Mouse (Mus musculus): ENCODE data around the gene Gm9. TPM values are rescaled to one million over a fixed set of nuclear protein-coding genes. Genes with fewer than 3 reads are reported as not detected.

Gm9 gene
- not detected in 2 replicates for polyA plus RNA-seq (2021; fragmentation: Nextera tagmentation)
- long read RNA-seq, experiment 1: 0 reads
- long read RNA-seq, experiment 2: 0 reads

DNA sequence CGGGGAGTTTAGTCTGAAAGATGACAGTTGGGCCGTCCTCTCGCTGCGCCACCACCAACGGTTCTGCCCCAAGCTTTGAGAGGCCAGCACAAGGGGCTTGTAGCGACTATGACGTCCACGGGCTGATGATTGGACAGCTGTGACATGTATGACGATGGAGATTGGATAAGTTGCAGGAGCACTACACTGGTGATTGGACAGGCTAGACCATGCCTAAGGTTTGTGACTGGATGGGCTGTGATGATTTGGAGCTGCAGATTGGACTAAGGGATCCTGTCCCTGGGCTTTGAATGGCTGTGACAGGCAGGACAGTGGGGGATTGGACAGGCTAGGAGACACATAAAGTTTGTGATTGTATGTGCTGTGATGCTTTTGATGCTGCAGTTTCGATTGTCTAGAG lies at the start of gene Gm9:
Gene Gm9, minus strand, starts transcription at position 101 of the 400 bp plus-strand sequence.

DNA sequence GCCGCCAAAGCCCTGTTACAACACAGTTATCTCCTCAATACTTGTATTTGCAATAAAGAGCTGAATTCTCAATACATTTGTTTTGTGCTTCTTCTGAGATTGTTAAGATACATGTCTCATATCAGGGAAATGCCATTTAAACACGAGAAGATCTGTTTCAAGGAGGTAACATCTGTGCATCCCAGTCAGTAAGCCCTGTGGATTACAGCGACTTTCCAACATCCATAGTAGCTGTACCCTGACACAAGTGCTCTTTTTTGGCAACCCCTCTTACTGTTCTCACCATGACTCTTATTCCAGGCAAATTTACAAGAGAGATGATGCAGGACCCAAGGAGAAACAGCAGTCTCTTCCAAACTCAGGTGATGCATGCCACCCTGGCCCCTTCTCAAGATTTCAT lies 38.8 kb upstream of the Gm9 start, which contains the start of gene Rhox3a:
Gene Rhox3a, plus strand, starts transcription at position 301 of the 400 bp plus-strand sequence.

DNA sequence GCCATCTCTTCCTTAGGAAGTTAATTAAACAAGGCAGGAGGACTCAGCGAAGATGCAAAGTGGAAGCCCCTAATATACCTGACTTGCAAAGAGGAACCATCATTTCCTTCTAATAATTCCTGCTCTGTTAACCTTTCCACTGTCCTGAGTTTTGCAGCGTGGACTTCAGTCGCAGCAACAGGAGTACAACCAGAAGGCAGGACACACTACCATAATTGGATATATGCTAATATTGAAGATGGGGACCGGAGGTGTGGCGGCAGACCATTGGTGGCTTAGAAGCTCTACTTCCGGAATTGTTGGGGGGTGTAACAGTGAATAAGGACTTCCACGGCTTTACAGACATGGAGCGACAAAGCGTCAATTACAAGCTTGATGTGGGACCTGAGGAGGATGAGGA lies 33.8 kb upstream of the Gm9 start, which contains the start of gene Rhox2a:
Gene Rhox2a, plus strand, starts transcription at position 301 of the 400 bp plus-strand sequence.

DNA sequence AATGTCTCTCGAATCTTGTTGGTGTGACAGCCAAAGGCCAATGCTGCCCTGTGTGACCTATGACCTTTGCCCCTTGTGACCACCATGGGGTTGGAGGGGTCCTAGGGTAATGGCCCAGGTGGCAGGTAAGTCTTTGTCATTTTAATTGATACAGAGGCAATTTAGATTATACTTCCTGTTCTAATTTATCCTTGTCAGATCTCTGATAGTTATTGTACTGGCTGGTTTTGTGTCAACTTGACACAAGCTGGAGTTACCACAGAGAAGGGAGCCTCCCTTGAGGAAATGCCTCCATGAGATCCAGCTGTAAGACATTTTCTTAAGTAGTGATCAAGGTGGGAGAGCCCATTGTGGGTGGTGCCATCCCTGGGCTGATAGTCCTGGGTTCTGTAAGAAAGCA lies 11.3 kb upstream of the Gm9 start, which contains the start of gene Rhox1:
Gene Rhox1, minus strand, starts transcription at position 101 of the 400 bp plus-strand sequence.

DNA sequence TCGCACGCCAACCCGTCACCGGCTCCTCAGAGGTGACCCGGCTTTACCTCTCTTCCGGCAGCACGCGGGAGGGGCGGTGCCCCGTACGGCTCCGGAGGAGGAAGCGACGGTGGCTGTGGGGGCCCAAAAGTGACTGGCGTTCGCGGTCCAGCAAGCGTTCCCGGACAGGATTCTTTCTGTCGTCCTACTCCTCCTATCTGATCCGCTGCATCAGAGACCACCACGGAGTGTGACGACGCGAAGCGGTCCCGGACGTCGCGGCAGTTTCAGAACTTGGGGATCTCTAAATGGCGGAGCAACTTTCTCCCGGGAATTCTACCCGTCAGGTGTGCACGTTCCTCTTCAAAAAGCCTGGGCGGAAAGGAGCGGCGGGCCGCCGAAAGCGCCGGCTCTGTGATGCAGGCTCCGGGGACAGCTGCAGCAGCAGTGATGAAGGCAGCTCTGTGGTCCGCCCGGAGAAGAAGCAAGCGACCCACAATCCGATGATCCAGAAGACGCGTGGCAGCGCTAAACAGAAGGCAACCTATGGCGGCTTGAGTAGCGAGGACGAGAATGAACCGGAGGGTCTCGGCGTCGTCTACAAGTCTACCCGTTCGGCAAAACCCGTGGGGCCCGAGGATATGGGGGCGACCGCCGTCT lies 19.6 kb downstream of the Gm9 start, which contains the start of the genes Ndufa1 and Rnf113a1:
Gene Ndufa1, minus strand, starts transcription at position 59 of the 639 bp plus-strand sequence.
Gene Rnf113a1, plus strand, starts transcription at position 141 of the 639 bp plus-strand sequence.

DNA sequence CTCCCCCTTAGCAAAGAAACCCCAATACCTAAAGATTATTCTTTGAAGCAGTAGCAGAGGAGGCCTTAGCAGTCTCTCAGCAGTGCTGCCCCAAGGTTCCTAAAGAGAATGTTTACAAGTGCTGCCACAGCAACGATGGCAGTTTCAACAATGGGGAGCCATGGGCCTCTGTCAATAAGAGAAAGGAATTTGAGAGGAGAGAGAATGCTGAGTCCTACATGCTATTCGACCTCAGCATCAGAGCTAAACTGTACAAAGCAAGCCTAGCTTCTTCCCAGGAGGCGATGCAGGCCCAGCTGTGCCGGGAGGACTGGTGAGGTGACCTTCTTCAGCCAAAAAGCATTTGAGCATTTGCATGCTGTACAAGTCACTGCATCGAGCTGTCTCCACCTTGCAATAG lies 42.1 kb downstream of the Gm9 start, which contains the start of gene Akap14:
Gene Akap14, minus strand, starts transcription at position 101 of the 400 bp plus-strand sequence.

Other genes with a start within 250 kb of the Gm9 start
- gene Sept6, start 219.2 kb downstream of the Gm9 start, polyA plus RNA-seq (2021; fragmentation: Nextera tagmentation): 46.3 and 57.1 TPM in 2 replicates
- gene Sowahd, start 162.2 kb downstream of the Gm9 start, polyA plus RNA-seq (2021; fragmentation: Nextera tagmentation): not detected in 2 replicates
- gene Rpl39, start 125.6 kb downstream of the Gm9 start, polyA plus RNA-seq (2021; fragmentation: Nextera tagmentation): 1,355 and 1,427 TPM in 2 replicates
- 9.1 and 9.4 TPM in 2 replicates for gene Upf3b, start 100.7 kb downstream of the Gm9 start, polyA plus RNA-seq (2021; fragmentation: Nextera tagmentation)
- gene Nkap, start 84.2 kb downstream of the Gm9 start, polyA plus RNA-seq (2021; fragmentation: Nextera tagmentation): 7.7 and 7.9 TPM in 2 replicates
- 0.08 TPM in 1 of 2 replicates, not detected in the other for gene Akap14, start 42.2 kb downstream of the Gm9 start, polyA plus RNA-seq (2021; fragmentation: Nextera tagmentation)
- 1,185 and 1,422 TPM in 2 replicates for gene Ndufa1, start 19.9 kb downstream of the Gm9 start, polyA plus RNA-seq (2021; fragmentation: Nextera tagmentation)
- 12.6 and 16.1 TPM in 2 replicates for gene Rnf113a1, start 19.8 kb downstream of the Gm9 start, polyA plus RNA-seq (2021; fragmentation: Nextera tagmentation)
- not detected in 2 replicates for gene Rhox1, start 11.2 kb upstream of the Gm9 start, polyA plus RNA-seq (2021; fragmentation: Nextera tagmentation)
- not detected in 2 replicates for gene Rhox2a, start 33.9 kb upstream of the Gm9 start, polyA plus RNA-seq (2021; fragmentation: Nextera tagmentation)
- gene Rhox3a, start 38.9 kb upstream of the Gm9 start, polyA plus RNA-seq (2021; fragmentation: Nextera tagmentation): not detected in 2 replicates
- not detected in 2 replicates for gene Rhox4a, start 54.3 kb upstream of the Gm9 start, polyA plus RNA-seq (2021; fragmentation: Nextera tagmentation)
- not detected in 2 replicates for gene Rhox3a2, start 169.0 kb upstream of the Gm9 start, polyA plus RNA-seq (2021; fragmentation: Nextera tagmentation)
- not detected in 2 replicates for gene Rhox4a2, start 179.8 kb upstream of the Gm9 start, polyA plus RNA-seq (2021; fragmentation: Nextera tagmentation)
- not detected in 2 replicates for gene Rhox2b, start 201.0 kb upstream of the Gm9 start, polyA plus RNA-seq (2021; fragmentation: Nextera tagmentation)
- gene Rhox4b, start 221.5 kb upstream of the Gm9 start, polyA plus RNA-seq (2021; fragmentation: Nextera tagmentation): not detected in 2 replicates
- gene Rhox2c, start 242.6 kb upstream of the Gm9 start, polyA plus RNA-seq (2021; fragmentation: Nextera tagmentation): not detected in 2 replicates
- not detected in 2 replicates for gene Rhox3c, start 247.5 kb upstream of the Gm9 start, polyA plus RNA-seq (2021; fragmentation: Nextera tagmentation)